Mouse (Mus musculus): ENCODE data around the gene Tcf12.

Gene Tcf12

GRCm38 (mm10) chr9:72111622-72112550 is at the start of gene Tcf12:
Tcf12 (minus strand) TSS chr9:72111871.
- peak; percentile 90 for DNase-seq (ENCODE audit: extremely low spot score, low spot score)

- no peak for DNase-seq (ENCODE audit: extremely low spot score, low spot score)
These were observed 46.7 kb upstream of the Tcf12 start for GRCm38 (mm10) chr9:72158392-72158791.

GRCm38 (mm10) chr9:72157091-72157490 is 45.4 kb upstream of the Tcf12 start:
- no peak for DNase-seq (ENCODE audit: extremely low spot score, low spot score)

GRCm38 (mm10) chr9:72155250-72156138 is 43.8 kb upstream of the Tcf12 start:
- peak; percentile 30 for DNase-seq (ENCODE audit: extremely low spot score, low spot score)

GRCm38 (mm10) chr9:72144148-72144547 is 32.5 kb upstream of the Tcf12 start:
- DNase-seq (ENCODE audit: extremely low spot score, low spot score): no peak

- DNase-seq (ENCODE audit: extremely low spot score, low spot score): no peak
These were observed 26.2 kb upstream of the Tcf12 start for GRCm38 (mm10) chr9:72137899-72138298.

- DNase-seq (ENCODE audit: extremely low spot score, low spot score): no peak
These were observed 22.1 kb upstream of the Tcf12 start for GRCm38 (mm10) chr9:72133772-72134245.

- peak; percentile 89 for DNase-seq (ENCODE audit: extremely low spot score, low spot score)
These were observed 21.6 kb upstream of the Tcf12 start for GRCm38 (mm10) chr9:72133089-72133771.

GRCm38 (mm10) chr9:72132728-72133088 is 21.0 kb upstream of the Tcf12 start:
- no peak for DNase-seq (ENCODE audit: extremely low spot score, low spot score)

- DNase-seq (ENCODE audit: extremely low spot score, low spot score): no peak
These were observed 18.2 kb upstream of the Tcf12 start for GRCm38 (mm10) chr9:72129884-72130283.

GRCm38 (mm10) chr9:72125442-72125841 is 13.8 kb upstream of the Tcf12 start:
- no peak for DNase-seq (ENCODE audit: extremely low spot score, low spot score)

GRCm38 (mm10) chr9:72118490-72118889 is 6.8 kb upstream of the Tcf12 start:
- no peak for DNase-seq (ENCODE audit: extremely low spot score, low spot score)

GRCm38 (mm10) chr9:72111004-72111621 is 558 bp downstream of the Tcf12 start:
- DNase-seq (ENCODE audit: extremely low spot score, low spot score): peak; percentile 88

GRCm38 (mm10) chr9:72110627-72111003 is 1.1 kb downstream of the Tcf12 start:
- DNase-seq (ENCODE audit: extremely low spot score, low spot score): peak; percentile 72

GRCm38 (mm10) chr9:72103471-72103870 is 8.2 kb downstream of the Tcf12 start:
- DNase-seq (ENCODE audit: extremely low spot score, low spot score): no peak

GRCm38 (mm10) chr9:72099945-72100685 is 11.6 kb downstream of the Tcf12 start:
- no peak for DNase-seq (ENCODE audit: extremely low spot score, low spot score)

GRCm38 (mm10) chr9:72098056-72098455 is 13.6 kb downstream of the Tcf12 start:
- DNase-seq (ENCODE audit: extremely low spot score, low spot score): no peak

- no peak for DNase-seq (ENCODE audit: extremely low spot score, low spot score)
These were observed 14.6 kb downstream of the Tcf12 start for GRCm38 (mm10) chr9:72097083-72097482.

GRCm38 (mm10) chr9:72094675-72095074 is 17.0 kb downstream of the Tcf12 start:
- no peak for DNase-seq (ENCODE audit: extremely low spot score, low spot score)

- no peak for DNase-seq (ENCODE audit: extremely low spot score, low spot score)
These were observed 19.5 kb downstream of the Tcf12 start for GRCm38 (mm10) chr9:72092191-72092590.
